28 mouse cellular contexts compared by ENCODE assay signal in the genomic region with DNA sequence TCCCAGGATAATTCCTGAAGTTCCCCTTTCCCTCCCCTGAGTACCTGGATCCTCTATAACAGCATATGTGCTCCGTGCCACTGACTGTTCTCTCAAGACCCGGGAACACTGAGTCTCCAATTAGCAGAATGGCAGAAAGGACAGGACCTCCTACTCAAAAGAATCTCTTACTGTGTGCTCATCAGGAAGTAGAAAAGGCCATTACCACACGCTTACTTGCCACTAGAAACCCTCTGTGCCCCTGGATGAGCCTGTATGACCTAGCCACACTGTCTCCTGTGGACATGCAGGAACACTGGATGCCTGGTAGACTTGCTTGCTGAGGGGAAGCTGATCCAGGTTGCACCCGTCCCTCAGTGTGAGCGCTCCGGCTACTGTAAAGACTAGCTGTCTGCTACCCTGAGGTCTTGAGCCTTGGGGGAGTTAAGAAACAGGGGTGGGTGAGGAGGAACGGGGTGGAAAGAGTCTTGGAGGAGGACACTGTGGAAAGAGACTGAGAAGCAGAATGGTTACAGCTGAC.
DNase-seq lines count a peak whose midpoint lies in the region; ATAC-seq and TF ChIP-seq lines count a peak whose summit lies in the region.
"Had no signal": no experiment of that assay in that cellular context is flagged by ENCODE, and none has a peak within 500 bp of the region (broad histone marks: within the 10 kb centered on the region; RNA-seq: fewer than 3 reads in every experiment).

No protein-coding gene starts in this region.

- TF ChIP-seq POLR2A in CH12.LX (IDR thresholded peaks at IDR 0.05; ENCODE audit: low read depth, low read length), result peak; percentile 33; the same call in 1 of the 2 replicates
- TF ChIP-seq POLR2A in ES-Bruce4 (IDR thresholded peaks at IDR 0.05; ENCODE audit: insufficient read depth, low read length), result no peak

- no peak for DNase-seq in CH12.LX (ENCODE audit: extremely low read depth)
- DNase-seq in lung, postnatal 4 days, result no peak
- DNase-seq in testis, postnatal 14 days (ENCODE audit: low spot score), result no peak
- DNase-seq in cerebellum, adult 11 months, result no peak
- DNase-seq: adrenal gland, adult 8-10 months; B cell, adult 2 months; cerebellum, adult 8-10 months; forebrain, postnatal 0 days; gastrocnemius, postnatal 36 days; heart, adult 2 months; kidney, adult 11 months; kidney, postnatal 36 days; layer of hippocampus, adult 9-11 months; liver, embryonic 13.5 days; lung, adult 2 months; lung, postnatal 14 days; right cerebral cortex, postnatal 14 days; spleen, adult 18-20 months; thymus, adult 2 months had no signal

- TF ChIP-seq CTCF in CH12.LX (conservative IDR thresholded peaks at IDR 0.05 in 1 of 2, IDR thresholded peaks at IDR 0.05 in 1 of 2; ENCODE audit: low read depth in 2 of 2, low read length in 2 of 2) (no peak), ES-Bruce4 (IDR thresholded peaks at IDR 0.05; ENCODE audit: low read depth, low read length) (no peak)

- peak overlapping the region; percentile 5; the same call in 1 of the 2 replicates for H3K4me2 ChIP-seq in CH12.LX (ENCODE audit: insufficient read depth, low read depth, poor library complexity, severe bottlenecking)
- H3K4me2 ChIP-seq in intestine, embryonic 15.5 days (replicated peaks), result no peak overlapping the region
- H3K4me2 ChIP-seq in stomach, embryonic 15.5 days, result no peak overlapping the region
- H3K4me2 ChIP-seq: hindbrain, embryonic 15.5 days; kidney, embryonic 15.5 days; liver, embryonic 13.5 days; midbrain, embryonic 13.5 days had no signal

- dilution Hi-C loops in CH12.LX (cut with MboI; ENCODE audit: extremely low pct_ligation_motif_present, extremely low pct_unique_long_range_greater_than_20kb, low sequenced_read_pairs), result no loop called here

- in situ Hi-C loops in CH12.LX (cut with MboI; ENCODE audit: low pct_ligation_motif_present, low pct_unique_long_range_greater_than_20kb, low sequenced_read_pairs), result no loop called here

- H3K27me3 ChIP-seq in CH12.LX (replicated peaks), result no peaks in the 10 kb centered on the region
- H3K27me3 ChIP-seq in ES-Bruce4 (ENCODE audit: control insufficient read depth, insufficient read depth, low read length, poor library complexity, severe bottlenecking), result no peaks in the 10 kb centered on the region
- H3K27me3 ChIP-seq in intestine, embryonic 15.5 days (replicated peaks), result no peaks in the 10 kb centered on the region
- H3K27me3 ChIP-seq in stomach, embryonic 15.5 days (replicated peaks), result no peaks in the 10 kb centered on the region
- H3K27me3 ChIP-seq: kidney, embryonic 15.5 days; Patski had no signal

- H3K9ac ChIP-seq in CH12.LX (ENCODE audit: insufficient read depth, low read depth) (no peak overlapping the region), ES-Bruce4 (ENCODE audit: low read depth, poor library complexity, severe bottlenecking) (no peak overlapping the region)
- no peak overlapping the region for H3K9ac ChIP-seq in intestine, embryonic 15.5 days
- no peak overlapping the region for H3K9ac ChIP-seq in stomach, embryonic 15.5 days
- H3K9ac ChIP-seq: forebrain, postnatal 0 days; hindbrain, embryonic 15.5 days; kidney, embryonic 15.5 days; liver, embryonic 13.5 days; midbrain, embryonic 13.5 days had no signal

- H3K27ac ChIP-seq in CH12.LX (ENCODE audit: insufficient read depth, low read depth) (peak overlapping the region; percentile 48), ES-Bruce4 (ENCODE audit: insufficient read depth, low read length) (peak overlapping the region; percentile 28; the same call in 1 of the 2 replicates)
- H3K27ac ChIP-seq in intestine, embryonic 15.5 days, result peak overlapping the region; percentile 70
- H3K27ac ChIP-seq in stomach, embryonic 15.5 days, result peak overlapping the region; percentile 70
- H3K27ac ChIP-seq: heart, adult 2 months; hindbrain, embryonic 15.5 days; kidney, embryonic 15.5 days; liver, embryonic 13.5 days; midbrain, embryonic 13.5 days had no signal

- no peak for TF ChIP-seq RAD21 in CH12.LX (IDR thresholded peaks at IDR 0.05; ENCODE audit: low read depth, low read length)

- WGBS in intestine, embryonic 15.5 days, result 61% methylated on average over 7 of the region's 7 CpGs
- WGBS in stomach, embryonic 15.5 days, result 64% methylated on average over 7 of the region's 7 CpGs

- TF ChIP-seq EP300 in CH12.LX (IDR thresholded peaks at IDR 0.05; ENCODE audit: low read length) (no peak), ES-Bruce4 (IDR thresholded peaks at IDR 0.05; ENCODE audit: insufficient read depth, low read depth, low read length) (no peak)

- H3K79me2 ChIP-seq in CH12.LX (replicated peaks; ENCODE audit: control insufficient read depth, extremely low read depth, insufficient read depth, poor library complexity, severe bottlenecking), result no peaks in the 10 kb centered on the region

- peaks cover 7% of the 10 kb centered on the region for H3K9me3 ChIP-seq in CH12.LX (replicated peaks; ENCODE audit: low read length)
- H3K9me3 ChIP-seq in ES-Bruce4 (replicated peaks; ENCODE audit: control insufficient read depth, insufficient read depth, low read length, poor library complexity, severe bottlenecking), result no peaks in the 10 kb centered on the region; the same call in 1 of the 2 replicates
- H3K9me3 ChIP-seq in intestine, embryonic 15.5 days, result no peaks in the 10 kb centered on the region
- H3K9me3 ChIP-seq in stomach, embryonic 15.5 days, result no peaks in the 10 kb centered on the region
- H3K9me3 ChIP-seq: hindbrain, embryonic 15.5 days; kidney, embryonic 15.5 days; liver, embryonic 13.5 days; midbrain, embryonic 13.5 days had no signal

- H3K36me3 ChIP-seq in CH12.LX (replicated peaks in 1 of 2; ENCODE audit: control insufficient read depth in 1 of 2, insufficient read depth in 1 of 2, low read length in 1 of 2) (no peaks in the 10 kb centered on the region), ES-Bruce4 (ENCODE audit: control insufficient read depth, insufficient read depth, low read length, poor library complexity, severe bottlenecking) (no peaks in the 10 kb centered on the region)
- no peaks in the 10 kb centered on the region for H3K36me3 ChIP-seq in intestine, embryonic 15.5 days
- H3K36me3 ChIP-seq in stomach, embryonic 15.5 days, result no peaks in the 10 kb centered on the region
- H3K36me3 ChIP-seq: embryonic facial prominence, embryonic 10.5 days; hindbrain, embryonic 15.5 days; kidney, embryonic 15.5 days; liver, embryonic 13.5 days; midbrain, embryonic 13.5 days had no signal

- no peak; the same call in 1 of the 2 replicates for ATAC-seq in intestine, embryonic 15.5 days
- ATAC-seq in stomach, embryonic 15.5 days (ENCODE audit: insufficient read depth, low FRiP score, low read depth), result no peak
- ATAC-seq: activated CD4-positive, CD25-positive, alpha-beta regulatory T cell, adult 4 months; forebrain, postnatal 0 days; midbrain, embryonic 13.5 days; Patski had no signal

- H3K4me3 ChIP-seq in CH12.LX (replicated peaks in 1 of 3; ENCODE audit: low read depth in 2 of 3, low read length in 2 of 3, poor library complexity in 1 of 3) (peak overlapping the region in 1 of 3 experiments; percentile 34), ES-Bruce4 (ENCODE audit: low read depth, low read length) (peak overlapping the region; percentile 28; the same call in 1 of the 2 replicates)
- no peak overlapping the region for H3K4me3 ChIP-seq in intestine, embryonic 15.5 days (replicated peaks)
- H3K4me3 ChIP-seq in stomach, embryonic 15.5 days (replicated peaks), result no peak overlapping the region
- H3K4me3 ChIP-seq: embryonic facial prominence, embryonic 10.5 days; heart, adult 2 months; hindbrain, embryonic 15.5 days; kidney, embryonic 15.5 days; liver, embryonic 13.5 days; midbrain, embryonic 13.5 days had no signal

- H3K4me1 ChIP-seq in CH12.LX (ENCODE audit: control insufficient read depth in 1 of 2, insufficient read depth in 2 of 2), result peaks cover 22 to 66% of the 10 kb centered on the region in 2 experiments
- peaks cover 2% of the 10 kb centered on the region for H3K4me1 ChIP-seq in ES-Bruce4 (ENCODE audit: control insufficient read depth, insufficient read depth, low read length)
- peaks cover 23% of the 10 kb centered on the region for H3K4me1 ChIP-seq in intestine, embryonic 15.5 days (replicated peaks)
- H3K4me1 ChIP-seq in stomach, embryonic 15.5 days, result peaks cover 11% of the 10 kb centered on the region

TF ChIP-seq in CH12.LX, 34 proteins besides CTCF, POLR2A, EP300 and RAD21:
- TF ChIP-seq SMC3 (IDR thresholded peaks at IDR 0.05; ENCODE audit: low read depth, low read length) (0 out of 2 replicates have a peak, but pooled peaks have one; percentile 11), IRF4 (IDR thresholded peaks at IDR 0.05; ENCODE audit: low read depth, low read length) (peak; percentile 63; the same call in 1 of the 2 replicates), NRF1 (IDR thresholded peaks at IDR 0.05; ENCODE audit: low read depth, low read length) (0 out of 2 replicates have a peak, but pooled peaks have one; percentile 7), ELF1 (IDR thresholded peaks at IDR 0.05; ENCODE audit: low read depth, low read length) (no peak), TCF12 (IDR thresholded peaks at IDR 0.05; ENCODE audit: low read depth, low read length) (peak; percentile 69), SIN3A (IDR thresholded peaks at IDR 0.05; ENCODE audit: low read length) (no peak), HCFC1 (IDR thresholded peaks at IDR 0.05; ENCODE audit: low read depth, low read length) (peak; percentile 80), TBP (conservative IDR thresholded peaks at IDR 0.05; ENCODE audit: low read depth, low read length) (0 out of 2 replicates have a peak, but pooled peaks have one; percentile 53)
